Mouse (Mus musculus) kidney, postnatal 14 days (tissue): ENCODE results near the gene H2-D1.
A peak's percentile ranks its signal among the peaks of the same experiment; 100 is the strongest.
"Not testable (repeated sequence)": the region's sequence is repeated elsewhere in the genome, so short reads cannot be mapped to it uniquely, and the experiment has no call there.

ENCODE experiments used
- DNase-seq: peaks from one replicate; pipeline ENCODE4 v3.0.0; 2022; ENCODE audit warnings: mixed read lengths

The H2-D1 gene

DNA sequence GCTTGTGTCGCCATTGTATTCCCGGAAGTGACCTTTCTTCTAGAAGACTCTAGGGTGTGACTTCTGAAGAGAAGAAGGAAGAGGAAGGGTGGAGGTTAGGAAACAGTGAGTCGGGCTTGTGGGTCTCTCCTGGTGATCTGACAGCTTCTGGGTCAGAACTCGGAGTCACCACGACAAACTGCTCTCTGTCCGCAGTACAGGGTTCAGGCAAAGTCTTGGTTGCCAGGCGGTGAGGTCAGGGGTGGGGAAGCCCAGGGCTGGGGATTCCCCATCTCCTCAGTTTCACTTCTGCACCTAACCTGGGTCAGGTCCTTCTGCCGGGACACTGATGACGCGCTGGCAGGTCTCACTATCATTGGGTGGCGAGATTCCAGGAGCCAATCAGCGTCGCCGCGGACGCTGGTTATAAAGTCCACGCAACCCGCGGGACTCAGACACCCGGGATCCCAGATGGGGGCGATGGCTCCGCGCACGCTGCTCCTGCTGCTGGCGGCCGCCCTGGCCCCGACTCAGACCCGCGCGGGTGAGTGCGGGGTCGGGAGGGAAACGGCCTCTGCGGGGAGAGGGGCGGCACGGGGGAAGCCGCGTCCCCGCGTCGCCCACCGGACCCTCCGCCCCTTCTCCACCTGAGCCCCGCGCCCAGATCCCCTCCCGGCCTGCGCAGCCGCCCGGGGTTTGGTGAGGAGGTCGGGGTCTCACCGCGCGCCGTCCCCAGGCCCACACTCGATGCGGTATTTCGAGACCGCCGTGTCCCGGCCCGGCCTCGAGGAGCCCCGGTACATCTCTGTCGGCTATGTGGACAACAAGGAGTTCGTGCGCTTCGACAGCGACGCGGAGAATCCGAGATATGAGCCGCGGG lies at the start of gene H2-D1:
Gene H2-D1 (plus strand): TSS at position 67 of the 859 bp plus-strand sequence.
- DNase-seq: peak; percentile 98

DNA sequence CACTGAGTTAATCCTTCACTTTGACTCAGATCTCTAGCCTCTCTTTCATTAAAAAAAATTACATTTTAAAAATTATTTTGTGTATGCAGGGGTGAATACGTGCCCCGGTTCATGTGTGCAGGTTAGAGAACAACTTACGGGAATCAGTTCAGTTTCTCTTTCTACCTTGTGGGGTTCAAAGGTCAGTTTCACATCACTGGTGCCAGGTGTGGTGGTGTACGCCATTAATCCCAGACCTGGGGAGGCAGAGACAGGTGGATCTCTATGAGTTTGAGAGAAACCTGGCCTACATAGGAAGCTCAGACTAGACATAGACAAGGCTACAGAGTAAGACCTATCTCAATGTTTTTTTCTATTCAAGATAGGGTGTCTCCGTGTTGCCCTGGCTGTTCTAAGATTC lies 49.5 kb upstream of the H2-D1 start:
- DNase-seq: no peak

DNA sequence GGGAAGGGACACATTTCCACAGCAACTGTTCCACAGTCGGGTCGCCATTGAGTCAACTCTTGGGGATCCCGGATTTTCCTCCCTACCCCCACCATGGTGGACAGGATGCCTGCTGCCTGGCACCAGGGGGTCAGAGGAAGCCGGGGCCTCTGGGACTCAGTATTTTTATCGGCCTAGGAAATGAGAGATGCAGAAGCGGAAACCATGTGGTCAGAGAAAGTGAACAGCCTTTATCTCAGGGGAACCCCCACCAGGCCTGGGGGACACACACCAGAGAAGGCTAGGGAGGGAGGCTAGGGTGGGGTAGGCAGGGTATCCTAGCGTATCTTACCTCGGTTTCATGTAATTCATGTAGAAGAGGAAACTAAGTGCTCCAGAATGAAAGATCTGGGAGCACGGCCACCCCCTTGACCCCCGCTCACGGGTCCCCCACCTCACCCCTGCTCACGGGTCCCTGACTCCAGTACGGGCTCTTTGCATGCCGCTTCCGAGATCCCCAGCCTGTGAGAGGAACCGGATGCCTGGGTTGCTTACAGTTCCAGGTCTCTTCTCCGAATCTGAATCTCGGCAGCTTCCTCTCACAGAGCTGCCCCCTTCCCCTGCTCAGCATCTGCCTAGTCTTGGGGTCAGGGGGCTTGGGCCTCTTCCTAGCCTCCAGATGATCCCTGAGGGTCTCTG lies 43.9 kb upstream of the H2-D1 start:
- peak; percentile 63 for DNase-seq

DNA sequence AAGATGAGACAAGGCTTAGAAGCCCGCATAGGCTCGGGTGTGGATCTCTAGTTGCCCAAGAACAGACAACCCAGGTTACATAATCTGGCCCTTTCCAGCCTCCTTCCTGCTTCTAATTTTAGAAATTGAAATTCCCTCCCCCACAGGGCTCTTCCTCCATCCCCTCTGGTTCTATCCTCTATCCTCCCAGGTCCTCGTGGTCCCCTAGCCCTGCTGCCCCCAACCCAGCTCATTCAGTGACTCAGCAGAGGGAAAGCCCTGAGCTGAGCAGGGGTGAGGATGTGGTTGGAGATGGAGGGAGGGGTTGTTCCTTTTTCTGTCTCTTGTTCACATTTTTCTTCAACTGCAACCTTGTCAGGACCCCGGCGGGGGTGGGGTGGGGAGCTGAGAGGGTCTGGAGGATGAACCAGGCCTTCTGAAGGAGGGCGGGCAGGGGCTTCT lies 42.9 kb upstream of the H2-D1 start:
- DNase-seq: no peak

DNA sequence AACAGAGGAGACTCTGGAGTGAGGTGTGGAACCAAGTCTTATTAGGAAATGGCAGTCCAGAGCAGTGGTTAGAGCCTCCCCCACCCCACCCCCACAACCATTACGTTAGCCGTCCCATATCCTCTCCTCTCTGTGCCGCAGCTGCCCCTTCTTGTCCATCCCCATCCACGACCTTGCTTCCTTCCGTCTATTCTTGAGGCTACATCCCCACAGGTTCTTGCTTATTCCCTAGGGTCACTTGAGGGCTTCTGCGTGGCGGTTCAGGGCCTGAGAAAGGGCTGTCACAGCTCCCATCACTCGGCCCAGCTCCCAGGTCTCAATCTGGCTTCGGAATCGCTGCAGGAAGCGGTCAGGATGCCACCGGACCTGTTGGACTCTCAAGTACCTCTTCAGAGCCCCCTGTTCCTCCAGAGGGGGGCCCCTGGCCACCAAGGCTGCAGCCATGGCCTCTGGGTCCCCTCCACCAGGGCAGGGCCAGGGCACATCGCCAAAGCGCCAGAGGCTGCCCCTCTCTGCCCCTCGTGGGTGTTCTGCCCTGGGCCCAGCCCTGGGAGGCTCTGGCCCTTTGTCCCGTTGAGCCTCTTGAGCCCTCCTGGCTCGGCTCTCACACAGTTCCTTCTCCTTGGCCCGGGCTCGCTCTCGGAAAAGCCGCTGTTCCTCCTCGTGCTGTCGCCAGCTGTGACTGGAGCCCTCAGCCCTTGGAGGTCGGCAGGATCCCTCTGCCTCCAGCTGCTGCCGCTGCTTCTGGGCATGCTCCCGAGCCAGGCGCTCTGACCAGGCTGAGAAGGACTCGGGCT lies 42.2 kb upstream of the H2-D1 start, which contains the start of gene Gm16181:
Gene Gm16181 (plus strand): TSS at position 679 of the 797 bp plus-strand sequence.
- peak; percentile 71 for DNase-seq

DNA sequence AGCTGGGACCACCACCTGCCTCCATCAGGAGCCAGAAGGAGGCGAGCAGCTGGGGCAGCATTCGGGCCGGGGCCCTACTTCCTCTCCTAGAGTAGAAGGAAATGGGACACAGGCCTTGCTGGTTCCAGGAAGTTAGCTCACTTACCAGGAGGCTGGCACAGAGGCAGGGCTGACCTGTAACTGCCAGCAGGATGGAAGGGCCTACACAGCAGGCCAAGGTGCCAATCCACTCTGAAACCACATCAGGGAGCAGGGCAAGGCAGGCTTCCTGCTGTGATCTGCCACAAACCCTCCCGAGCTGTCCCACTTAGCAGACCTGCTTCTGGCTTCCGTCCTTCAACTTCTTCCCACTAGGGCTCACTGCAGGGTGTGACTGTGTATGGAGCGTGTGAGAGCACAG lies 40.2 kb upstream of the H2-D1 start:
- DNase-seq: peak; percentile 28

DNA sequence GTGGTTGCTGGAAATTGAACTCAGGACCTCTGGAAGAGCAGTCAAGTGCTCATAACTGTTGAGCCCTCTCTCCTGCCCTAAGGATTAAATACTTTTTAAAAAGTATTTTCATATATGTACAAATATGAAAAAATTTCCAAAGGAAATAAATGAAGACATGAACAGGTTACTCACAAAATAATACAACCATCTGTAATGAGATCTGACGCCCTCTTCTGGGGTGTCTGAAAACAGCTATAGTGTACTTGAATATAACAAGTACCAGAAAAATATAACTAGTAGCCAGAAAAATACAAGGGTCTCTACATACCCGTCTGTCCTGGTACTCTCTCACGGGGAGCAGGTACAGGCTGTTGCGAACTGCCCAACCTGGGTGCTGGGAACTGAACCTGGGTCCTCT lies 37.9 kb upstream of the H2-D1 start:
- no peak for DNase-seq

DNA sequence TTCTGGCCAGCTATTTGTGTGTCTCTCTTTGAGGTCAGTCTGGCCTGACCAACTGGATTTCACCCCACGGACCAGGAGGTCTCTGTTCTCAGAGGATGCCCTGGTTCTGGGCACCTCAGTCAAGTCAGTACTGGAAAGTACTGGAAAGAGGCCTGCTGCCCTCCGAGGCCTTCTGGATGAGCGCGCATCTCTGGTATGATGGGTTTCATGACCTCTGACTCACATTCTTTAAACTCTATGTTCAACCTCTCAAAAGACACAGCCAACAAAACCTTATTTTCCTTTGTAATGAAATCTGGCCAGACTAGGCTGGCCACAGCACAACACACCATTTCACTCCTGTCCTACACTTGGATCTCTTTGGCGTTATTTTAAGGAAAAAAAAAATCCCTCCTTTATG lies 37.1 kb upstream of the H2-D1 start:
- DNase-seq: no peak

DNA sequence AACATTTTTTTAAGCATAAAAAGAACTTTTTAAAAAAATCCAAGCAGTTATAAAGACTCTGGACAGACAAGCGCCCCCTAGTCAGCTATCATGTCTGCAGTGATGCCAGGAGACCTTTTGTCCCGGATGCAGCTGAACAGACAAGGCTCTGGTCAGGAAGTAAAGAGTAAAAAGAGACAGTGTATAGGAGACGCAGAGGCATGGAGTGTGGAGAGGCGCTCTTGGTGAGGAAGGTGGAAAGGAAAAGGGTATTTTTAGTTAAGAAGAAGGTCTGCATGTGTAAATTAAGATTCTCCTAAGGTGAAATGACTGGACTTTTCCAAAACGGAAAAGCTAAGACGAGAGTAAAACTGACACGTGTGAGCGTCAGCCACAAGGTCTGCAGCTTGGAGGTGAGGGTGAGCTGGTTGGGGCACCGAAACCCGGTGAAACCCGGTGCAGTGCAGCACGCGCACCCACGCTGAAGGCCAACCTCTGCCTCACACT lies 35.9 kb upstream of the H2-D1 start:
- peak; percentile 52 for DNase-seq

DNA sequence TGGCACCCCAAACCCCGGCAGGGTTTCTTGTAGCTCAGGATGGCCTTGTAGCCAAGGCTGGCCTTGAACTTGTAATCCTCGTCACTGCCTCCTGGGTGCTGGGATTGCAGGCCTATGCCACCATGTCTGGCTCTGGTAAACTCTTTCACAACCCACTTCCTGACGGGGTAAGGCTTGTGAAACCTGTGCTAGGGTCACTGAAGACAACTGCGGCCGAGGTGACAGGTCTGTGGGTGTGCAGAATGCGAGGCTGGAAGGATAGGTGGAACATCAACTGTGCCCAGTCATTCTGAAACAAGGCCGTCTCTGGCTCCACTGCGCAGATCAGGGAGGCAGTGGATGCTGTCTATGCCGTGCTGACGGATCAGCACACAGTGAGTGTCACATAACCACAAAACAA lies 31.5 kb upstream of the H2-D1 start:
- DNase-seq: no peak

DNA sequence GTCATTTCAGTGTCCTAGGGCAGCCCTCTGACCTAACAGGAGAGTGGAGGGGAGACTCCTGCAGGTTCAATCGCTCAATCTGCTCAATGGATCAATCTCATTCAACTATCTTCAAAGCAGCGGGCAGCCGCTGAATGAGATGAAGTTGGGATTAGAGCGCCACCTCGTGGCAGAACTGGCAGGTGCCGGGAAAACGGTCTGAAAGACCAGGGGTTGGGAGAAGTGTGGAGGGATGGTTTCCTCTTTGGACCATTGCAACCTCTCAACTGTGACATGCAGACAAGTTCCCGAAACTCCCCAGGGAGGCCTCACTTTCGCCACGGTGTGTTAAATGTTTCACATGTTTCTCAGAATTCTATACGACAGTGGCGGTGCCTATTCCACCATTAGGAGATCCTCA lies 30.5 kb upstream of the H2-D1 start:
- peak; percentile 87 for DNase-seq

DNA sequence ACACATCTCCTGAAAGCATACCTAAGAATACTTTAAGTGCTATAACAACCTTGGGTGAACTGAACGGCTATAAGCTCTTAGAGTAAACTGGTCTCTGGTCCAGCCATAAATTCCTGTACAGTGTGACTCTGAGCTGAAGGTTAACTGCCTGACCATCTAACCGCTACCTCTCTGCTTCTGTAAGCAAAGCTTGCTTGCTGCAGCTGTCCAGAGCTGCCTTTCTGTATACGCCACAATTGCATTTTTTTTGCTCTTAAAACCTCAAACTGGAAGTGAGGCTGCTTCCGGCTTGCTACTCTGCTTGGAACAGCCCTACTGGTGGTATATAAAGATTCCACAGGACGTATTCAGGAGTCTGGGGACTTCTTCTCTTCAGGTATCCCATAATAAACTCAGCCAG lies 29.9 kb upstream of the H2-D1 start:
- no peak for DNase-seq

DNA sequence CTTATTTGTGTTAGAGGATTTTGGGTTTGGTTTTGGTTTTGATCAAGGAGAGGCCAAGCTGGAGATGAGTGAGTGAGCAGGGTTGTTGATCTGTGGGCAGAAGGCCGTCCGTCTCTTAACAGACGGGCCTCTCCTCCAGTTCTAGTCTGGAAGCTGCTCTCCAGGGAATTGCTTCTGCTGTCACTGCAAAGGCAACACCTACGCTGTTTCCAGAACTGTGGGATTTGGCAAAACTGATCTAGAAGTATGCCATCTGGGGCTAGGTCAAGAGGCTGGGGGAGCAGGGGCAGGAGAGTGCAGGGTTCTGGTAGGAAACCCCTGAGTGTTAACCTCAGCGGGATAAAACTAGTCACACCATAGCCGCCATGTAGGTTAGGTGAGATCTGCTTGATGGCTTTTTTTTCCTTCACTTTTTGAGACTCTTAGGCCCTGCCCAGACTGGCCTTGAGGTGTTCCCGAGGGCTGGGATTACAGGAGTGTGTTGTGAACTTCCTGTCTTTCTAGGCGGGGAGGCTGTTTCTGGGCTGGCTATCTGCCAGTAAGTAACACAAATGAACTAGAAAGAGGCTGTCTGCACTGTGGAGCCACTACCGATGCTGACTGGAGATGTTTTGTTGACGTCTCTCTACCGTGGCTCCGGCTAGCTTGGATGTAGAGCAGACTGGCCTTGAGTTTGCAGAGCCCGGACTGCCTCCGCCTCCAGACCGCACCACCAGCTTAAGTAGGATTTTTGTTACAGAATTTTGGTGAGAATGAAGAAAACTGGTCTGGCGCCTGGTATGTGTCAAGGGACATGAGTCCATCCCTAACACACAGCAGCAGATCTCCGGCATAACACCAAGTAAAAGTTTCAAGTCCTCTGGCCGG lies 29.2 kb upstream of the H2-D1 start, which contains the start of gene Atp6v1g2:
Gene Atp6v1g2 (plus strand): TSS at position 547 of the 867 bp plus-strand sequence.
- no peak for DNase-seq

DNA sequence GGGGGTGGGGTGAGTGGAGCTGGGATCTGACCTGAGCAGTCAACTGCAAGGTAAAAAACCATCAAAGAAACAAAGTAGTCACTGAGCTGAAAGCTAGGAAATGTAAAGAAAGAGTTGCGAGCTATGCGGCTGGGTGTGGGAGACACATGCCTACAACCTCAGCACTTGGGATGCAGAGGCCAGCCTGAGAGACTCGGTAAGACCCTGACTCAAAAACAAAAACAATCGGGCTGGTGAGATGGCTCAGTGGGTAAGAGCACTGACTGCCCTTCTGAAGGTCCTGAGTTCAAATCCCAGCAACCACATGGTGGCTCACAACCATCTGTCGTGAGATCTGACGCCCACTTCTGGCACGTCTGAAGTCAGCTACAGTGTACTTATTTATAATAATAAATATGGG lies 28.4 kb upstream of the H2-D1 start:
- DNase-seq: not testable (repeated sequence)

DNA sequence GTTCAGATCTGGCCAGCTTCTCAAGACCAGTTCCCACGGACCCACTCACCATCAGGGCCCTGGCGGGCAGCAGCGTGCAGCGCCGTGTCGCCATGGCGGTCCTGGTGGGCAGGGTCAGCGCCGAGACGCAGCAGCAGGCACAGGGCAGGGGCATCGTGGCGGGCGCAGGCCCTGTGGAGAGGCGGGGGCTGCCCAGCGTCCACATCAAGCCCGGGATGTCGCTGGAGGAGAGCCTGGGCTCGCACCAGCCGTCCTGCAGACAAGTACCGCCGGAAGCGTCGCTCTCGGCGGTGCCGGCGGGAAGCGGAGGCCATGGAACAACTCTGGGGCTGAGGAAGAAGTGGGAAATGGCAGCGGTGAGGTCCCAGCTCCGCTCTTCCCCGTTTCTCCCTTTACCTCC lies 27.6 kb upstream of the H2-D1 start:
- peak; percentile 64 for DNase-seq

DNA sequence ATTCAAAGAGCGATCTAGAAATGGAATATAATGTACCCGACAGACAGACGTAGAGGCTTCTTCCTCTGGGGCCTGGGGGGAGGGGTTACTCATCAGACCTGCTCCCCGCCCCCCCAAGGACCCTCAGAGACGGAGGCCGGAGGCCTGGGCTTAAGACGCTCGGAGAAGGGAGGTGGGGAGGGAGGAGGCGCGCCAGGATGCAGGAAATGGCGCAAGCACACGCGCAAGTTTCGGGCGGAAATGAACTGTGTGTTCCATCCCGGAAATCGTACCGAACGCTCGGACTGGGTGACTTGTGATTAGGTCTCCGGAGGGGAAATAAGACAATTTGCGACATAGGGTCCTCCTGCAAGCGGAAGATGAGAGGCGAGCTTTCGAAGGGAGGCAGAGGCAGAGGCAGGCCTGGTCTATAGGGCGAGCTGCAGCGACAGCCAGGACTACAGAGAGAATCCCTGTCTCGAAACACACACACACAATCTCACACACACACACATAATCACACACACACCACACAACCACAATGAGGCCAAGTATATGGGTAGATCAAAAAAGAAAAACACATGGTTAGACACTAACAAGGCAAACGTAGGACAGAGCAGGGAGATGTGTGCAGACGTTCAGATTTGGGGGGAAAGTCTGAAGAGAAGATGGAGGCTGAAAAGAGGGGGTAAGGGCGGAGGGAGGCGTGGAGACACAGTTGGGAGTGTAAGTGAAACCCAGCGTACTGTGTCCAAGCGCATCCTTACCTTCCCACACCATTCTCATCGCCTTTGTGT lies 26.7 kb upstream of the H2-D1 start, which contains the start of gene Nfkbil1:
Gene Nfkbil1 (minus strand): TSS at position 179 of the 776 bp plus-strand sequence.
- peak; percentile 95 for DNase-seq

DNA sequence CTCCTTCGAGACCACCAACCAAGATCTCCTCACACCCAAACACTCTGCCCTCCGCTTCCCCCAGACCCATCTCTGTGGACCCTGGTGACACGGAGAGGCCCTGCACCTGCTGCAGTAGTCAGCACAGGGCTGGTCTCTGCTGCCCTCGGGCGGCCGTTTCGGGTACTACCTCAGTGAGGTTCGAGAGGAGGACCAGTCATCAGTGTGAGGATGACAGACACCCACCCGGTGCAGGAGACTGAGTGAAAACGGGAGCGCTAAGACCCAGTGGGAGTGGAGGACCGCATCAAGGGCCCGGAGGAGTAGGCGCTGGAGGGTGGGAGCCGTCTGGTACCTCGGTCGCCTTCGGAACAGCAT lies 26.2 kb upstream of the H2-D1 start:
- peak; percentile 95 for DNase-seq

DNA sequence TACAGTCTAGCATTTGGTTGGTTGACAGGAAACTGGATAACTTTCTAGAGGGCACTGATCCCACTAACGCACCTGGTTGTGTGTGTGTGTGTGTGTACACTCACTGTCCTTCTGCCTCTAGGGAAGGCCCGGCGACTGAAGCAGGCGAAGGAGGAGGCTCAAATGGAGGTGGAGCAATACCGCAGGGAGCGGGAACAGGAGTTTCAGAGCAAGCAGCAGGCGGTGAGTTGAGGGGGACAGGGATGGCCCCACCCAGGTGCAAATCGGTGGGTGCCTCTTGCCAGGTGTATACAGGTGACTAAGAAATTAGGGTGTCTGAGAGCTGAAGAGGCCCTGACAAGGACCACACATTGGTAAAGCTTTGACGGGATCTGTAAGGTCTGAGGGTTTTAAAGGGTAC lies 25.5 kb upstream of the H2-D1 start:
- DNase-seq: no peak

DNA sequence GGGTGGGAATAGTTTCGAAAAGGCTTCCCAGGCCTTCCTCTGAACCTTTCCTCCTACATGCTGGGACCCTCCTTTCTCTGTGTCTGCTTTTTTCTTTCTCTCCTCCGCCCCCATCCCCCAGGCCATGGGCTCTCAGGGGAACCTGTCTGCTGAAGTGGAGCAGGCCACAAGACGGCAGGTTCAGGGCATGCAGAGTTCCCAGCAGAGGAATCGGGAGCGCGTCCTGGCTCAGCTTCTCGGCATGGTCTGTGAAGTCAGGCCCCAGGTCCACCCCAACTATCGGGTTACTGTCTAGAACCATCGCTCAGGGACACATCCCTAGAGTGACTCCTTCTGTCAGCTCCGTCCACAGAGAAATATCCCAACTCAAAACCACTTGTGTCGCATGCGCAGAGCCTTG lies 25.0 kb upstream of the H2-D1 start:
- no peak for DNase-seq

DNA sequence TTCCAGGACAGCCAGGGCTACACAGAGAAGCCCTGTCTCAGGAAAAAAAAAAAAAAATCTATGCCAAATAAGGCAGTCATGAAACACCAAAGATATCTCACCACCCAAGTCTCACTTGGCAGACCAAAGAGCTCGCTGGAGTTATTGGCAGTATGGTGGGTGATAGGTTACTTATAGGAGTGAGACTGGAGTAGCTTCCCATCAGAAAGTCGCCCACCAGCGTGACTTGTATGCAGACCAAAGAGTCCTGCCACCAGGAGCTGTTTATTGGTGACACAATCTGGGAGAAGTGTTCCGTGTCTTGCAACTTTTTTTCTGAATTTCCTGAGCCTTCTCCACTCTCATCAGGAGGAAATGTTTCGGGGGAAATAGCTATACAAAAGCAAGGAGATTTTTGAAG lies 22.8 kb upstream of the H2-D1 start:
- DNase-seq: no peak
